Mouse (Mus musculus): ENCODE measurements around the gene Slc35f1. TPM values are rescaled to one million over a fixed set of nuclear protein-coding genes. Genes with fewer than 3 reads are reported as not detected.

The Slc35f1 gene
- total and polyA plus RNA-seq, 2 experiments from 2014 or later, result 35.2 to 111 TPM

- DNase-seq (ENCODE audit: low spot score) (peak; percentile 95), ATAC-seq (ENCODE audit: low FRiP score) (peak; percentile 90)
- Histone ChIP-seq H3K4me1 (ENCODE audit: insufficient read depth, low read length) (no peaks in the 10 kb centered on the region), H3K9me3 (ENCODE audit: low read length) (no peaks in the 10 kb centered on the region), H3K27ac (ENCODE audit: low read depth, low read length) (no peak overlapping the region), H3K4me3 (ENCODE audit: low read depth, low read length) (no peak overlapping the region), H3K27me3 (ENCODE audit: insufficient read depth, low read length) (no peaks in the 10 kb centered on the region), H3K4me2 (ENCODE audit: low read depth, low read length, poor library complexity, severe bottlenecking) (peak overlapping the region; percentile 21), H3K9ac (replicated peaks; ENCODE audit: low read length, poor library complexity, severe bottlenecking) (no peak overlapping the region), H3K36me3 (ENCODE audit: insufficient read depth, low read length) (no peaks in the 10 kb centered on the region)
- WGBS, result 8% methylated on average over 10 of the region's 10 CpGs
- TF ChIP-seq CTCF (IDR thresholded peaks at IDR 0.05), result no peak
These were observed 52.5 kb downstream of the Slc35f1 start for GRCm38 (mm10) chr10:52742671-52743379.

- Histone ChIP-seq H3K36me3 (ENCODE audit: insufficient read depth, low read length) (no peaks in the 10 kb centered on the region), H3K27me3 (ENCODE audit: insufficient read depth, low read length) (no peaks in the 10 kb centered on the region), H3K4me2 (ENCODE audit: low read depth, low read length, poor library complexity, severe bottlenecking) (no peak overlapping the region), H3K4me3 (ENCODE audit: low read depth, low read length) (no peak overlapping the region), H3K9me3 (ENCODE audit: low read length) (no peaks in the 10 kb centered on the region), H3K4me1 (ENCODE audit: insufficient read depth, low read length) (no peaks in the 10 kb centered on the region), H3K9ac (replicated peaks; ENCODE audit: low read length, poor library complexity, severe bottlenecking) (no peak overlapping the region), H3K27ac (ENCODE audit: low read depth, low read length) (no peak overlapping the region)
- 61% methylated on average over 3 of the region's 3 CpGs for WGBS
- no peak for TF ChIP-seq CTCF (IDR thresholded peaks at IDR 0.05)
- no peak for ATAC-seq (ENCODE audit: low FRiP score)
- no peak for DNase-seq (ENCODE audit: low spot score)
These were observed 53.5 kb downstream of the Slc35f1 start for GRCm38 (mm10) chr10:52743831-52744230.

- Histone ChIP-seq H3K4me3 (ENCODE audit: low read depth, low read length) (no peak overlapping the region), H3K4me2 (ENCODE audit: low read depth, low read length, poor library complexity, severe bottlenecking) (no peak overlapping the region), H3K4me1 (ENCODE audit: insufficient read depth, low read length) (no peaks in the 10 kb centered on the region), H3K9ac (replicated peaks; ENCODE audit: low read length, poor library complexity, severe bottlenecking) (no peak overlapping the region), H3K36me3 (ENCODE audit: insufficient read depth, low read length) (no peaks in the 10 kb centered on the region), H3K27me3 (ENCODE audit: insufficient read depth, low read length) (no peaks in the 10 kb centered on the region), H3K9me3 (ENCODE audit: low read length) (no peaks in the 10 kb centered on the region), H3K27ac (ENCODE audit: low read depth, low read length) (no peak overlapping the region)
- WGBS, result 56% methylated on average over 4 of the region's 4 CpGs
- DNase-seq (ENCODE audit: low spot score) (peak; percentile 40), ATAC-seq (ENCODE audit: low FRiP score) (0 out of 2 replicates have a peak, but pooled peaks have one; percentile 38)
- no peak for TF ChIP-seq CTCF (IDR thresholded peaks at IDR 0.05)
These were observed 57.8 kb downstream of the Slc35f1 start for GRCm38 (mm10) chr10:52748028-52748597.

- 62% methylated on average over 13 of the region's 13 CpGs for WGBS
- no peaks in the 10 kb centered on the region for H3K36me3 ChIP-seq (ENCODE audit: insufficient read depth, low read length)
- no peak for ATAC-seq (ENCODE audit: low FRiP score)
- H3K27me3 ChIP-seq (ENCODE audit: insufficient read depth, low read length), result no peaks in the 10 kb centered on the region
- H3K9ac ChIP-seq (replicated peaks; ENCODE audit: low read length, poor library complexity, severe bottlenecking), result no peak overlapping the region
- no peaks in the 10 kb centered on the region for H3K9me3 ChIP-seq (ENCODE audit: low read length)
- no peak overlapping the region for H3K4me2 ChIP-seq (ENCODE audit: low read depth, low read length, poor library complexity, severe bottlenecking)
- no peak overlapping the region for H3K27ac ChIP-seq (ENCODE audit: low read depth, low read length)
- no peak for TF ChIP-seq CTCF (IDR thresholded peaks at IDR 0.05)
- DNase-seq (ENCODE audit: low spot score), result no peak
- H3K4me1 ChIP-seq (ENCODE audit: insufficient read depth, low read length), result no peaks in the 10 kb centered on the region
- no peak overlapping the region for H3K4me3 ChIP-seq (ENCODE audit: low read depth, low read length)
These were observed 65.8 kb downstream of the Slc35f1 start for GRCm38 (mm10) chr10:52755949-52756679.

- Histone ChIP-seq H3K9ac (replicated peaks; ENCODE audit: low read length, poor library complexity, severe bottlenecking) (no peak overlapping the region), H3K4me1 (ENCODE audit: insufficient read depth, low read length) (no peaks in the 10 kb centered on the region), H3K27me3 (ENCODE audit: insufficient read depth, low read length) (no peaks in the 10 kb centered on the region), H3K27ac (ENCODE audit: low read depth, low read length) (no peak overlapping the region), H3K9me3 (ENCODE audit: low read length) (no peaks in the 10 kb centered on the region), H3K4me2 (ENCODE audit: low read depth, low read length, poor library complexity, severe bottlenecking) (no peak overlapping the region), H3K36me3 (ENCODE audit: insufficient read depth, low read length) (no peaks in the 10 kb centered on the region), H3K4me3 (ENCODE audit: low read depth, low read length) (no peak overlapping the region)
- ATAC-seq (ENCODE audit: low FRiP score) (no peak), DNase-seq (ENCODE audit: low spot score) (no peak)
- no peak for TF ChIP-seq CTCF (IDR thresholded peaks at IDR 0.05)
- 83% methylated on average over 4 of the region's 4 CpGs for whole genome bisulfite sequencing
These were observed 67.3 kb downstream of the Slc35f1 start for GRCm38 (mm10) chr10:52757496-52758260.
